Mouse (Mus musculus) midbrain, embryonic 11.5 days (tissue): Measurements from ENCODE around the gene Gclc. TPM values are rescaled to one million over a fixed set of nuclear protein-coding genes. Genes with fewer than 3 reads are reported as not detected.

Experiments used
- ATAC-seq: fragments of 200-750 bp; cut with Nextera tagmentation; 2 replicates; pipeline ENCODE4 v1.8.0; 2017; ENCODE audit warnings: moderate TSS enrichment, moderate library complexity; ENCODE audit not compliant: low FRiP score
- DNase-seq: peaks from one replicate; pipeline ENCODE4 v3.0.0; 2015; ENCODE audit warnings: low spot score; ENCODE audit errors: missing footprints
- H3K27ac ChIP-seq: fragments of 300-500 bp; sonication (generic); 2 replicates; pipeline ENCODE4 v1.5.1; 2014; ENCODE audit warnings: low read depth, low read length
- H3K27me3 ChIP-seq: fragments of 300-500 bp; sonication (generic); 2 replicates; pipeline ENCODE4 v1.6.1; 2014; ENCODE audit warnings: mild to moderate bottlenecking, low read length, moderate library complexity, mixed read lengths; ENCODE audit not compliant: control insufficient read depth, insufficient read depth
- H3K36me3 ChIP-seq: fragments of 300-500 bp; sonication (generic); 2 replicates; pipeline ENCODE4 v1.6.1; 2014; ENCODE audit warnings: mild to moderate bottlenecking, low read length, moderate library complexity, mixed read lengths; ENCODE audit not compliant: control insufficient read depth, insufficient read depth
- H3K4me1 ChIP-seq: fragments of 300-500 bp; sonication (generic); 2 replicates; pipeline ENCODE4 v1.6.1; 2014; ENCODE audit warnings: low read length; ENCODE audit not compliant: control insufficient read depth, insufficient read depth
- H3K4me2 ChIP-seq: fragments of 300-500 bp; sonication (generic); 2 replicates; pipeline ENCODE4 v1.6.1; 2014; ENCODE audit warnings: mild to moderate bottlenecking, moderate library complexity
- H3K4me3 ChIP-seq: fragments of 300-500 bp; sonication (generic); 2 replicates; pipeline ENCODE4 v1.5.1; 2014; ENCODE audit warnings: low read depth, low read length
- H3K9ac ChIP-seq: fragments of 300-500 bp; sonication (generic); 2 replicates; pipeline ENCODE4 v1.6.1; 2014; ENCODE audit warnings: low read length
- H3K9me3 ChIP-seq: fragments of 300-500 bp; sonication (generic); 2 replicates; pipeline ENCODE4 v1.6.1; 2016; ENCODE audit warnings: low read length; ENCODE audit not compliant: control insufficient read depth
- WGBS: fragments of 180-500 bp; shearing (Covaris S2); extraction: QIAGEN DNeasy Blood & Tissue Kit; methylation state at CpG from one replicate; pipeline ENCODE4 v1.1.7; 2014; 5-methylcytosine and 5-hydroxymethylcytosine counted together
- polyA plus RNA-seq: library from polyadenylated mRNA; unstranded; fragments of >200 nt; fragmentation: Nextera tagmentation; extraction: Ambion mirVana; gene quantifications from 2 replicates; pipeline ENCODE4 v1.2.1, GENCODE M21; 2014

The Gclc gene
- polyA plus RNA-seq, 1 experiment from 2014 or later = 21.0 TPM

DNA sequence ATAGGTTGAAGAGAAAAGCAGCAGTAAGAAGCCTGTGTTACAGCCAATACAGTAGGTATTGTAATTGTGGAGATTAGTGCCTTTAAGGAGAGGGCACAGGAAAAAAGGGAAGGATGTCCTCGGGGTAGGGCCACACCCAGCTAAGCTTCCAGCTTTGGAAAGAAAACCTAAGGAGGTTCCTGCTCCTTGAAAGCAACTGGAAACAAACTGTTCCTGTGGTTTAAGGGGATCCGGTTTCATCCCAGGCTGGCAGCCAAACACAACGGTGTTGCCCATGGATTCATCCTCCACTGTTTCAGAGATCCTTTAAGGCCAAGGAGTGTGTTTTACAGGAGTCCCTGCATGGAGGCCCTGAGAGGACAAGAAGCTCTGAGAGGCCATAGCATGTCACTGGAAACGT lies 66.5 kb downstream of the Gclc start:
- H3K27ac ChIP-seq = no peak overlapping the region
- no peak overlapping the region for H3K4me3 ChIP-seq
- no peaks in the 10 kb centered on the region for H3K36me3 ChIP-seq
- no peak overlapping the region for H3K4me2 ChIP-seq
- H3K4me1 ChIP-seq = no peaks in the 10 kb centered on the region
- WGBS = 78% methylated on average over 4 of the region's 4 CpGs
- H3K9ac ChIP-seq = no peak overlapping the region
- DNase-seq (no peak), ATAC-seq (no peak)
- H3K9me3 ChIP-seq = no peaks in the 10 kb centered on the region
- H3K27me3 ChIP-seq = no peaks in the 10 kb centered on the region

GRCm38 (mm10) chr9:77825380-77825961 lies 71.1 kb downstream of the Gclc start:
- Histone ChIP-seq H3K4me2 (no peak overlapping the region), H3K9ac (no peak overlapping the region), H3K27me3 (no peaks in the 10 kb centered on the region), H3K27ac (no peak overlapping the region), H3K36me3 (no peaks in the 10 kb centered on the region), H3K4me3 (no peak overlapping the region), H3K4me1 (no peaks in the 10 kb centered on the region), H3K9me3 (no peaks in the 10 kb centered on the region)
- DNase-seq = peak; percentile 84
- ATAC-seq = no peak
- 22% methylated on average over 7 of the region's 7 CpGs for WGBS

- Histone ChIP-seq H3K36me3 (no peaks in the 10 kb centered on the region), H3K9ac (no peak overlapping the region)
- WGBS = 37% methylated on average over 4 of the region's 4 CpGs
Observed at GRCm38 (mm10) chr9:77826237-77826636, 71.9 kb downstream of the Gclc start.

GRCm38 (mm10) chr9:77828531-77828965 lies 74.2 kb downstream of the Gclc start:
- no peak overlapping the region for H3K27ac ChIP-seq
- no peak overlapping the region for H3K9ac ChIP-seq
- no peaks in the 10 kb centered on the region for H3K9me3 ChIP-seq
- ATAC-seq = no peak
- no peak for DNase-seq
- no peaks in the 10 kb centered on the region for H3K36me3 ChIP-seq
- 82% methylated on average over 7 of the region's 7 CpGs for WGBS
- H3K4me1 ChIP-seq = no peaks in the 10 kb centered on the region
- no peak overlapping the region for H3K4me2 ChIP-seq
- no peak overlapping the region for H3K4me3 ChIP-seq
- H3K27me3 ChIP-seq = no peaks in the 10 kb centered on the region

More at GRCm38 (mm10) chr9:77826237-77826636, 71.9 kb downstream of the Gclc start:
- H3K4me3 ChIP-seq = no peak overlapping the region
- no peaks in the 10 kb centered on the region for H3K9me3 ChIP-seq
- no peaks in the 10 kb centered on the region for H3K4me1 ChIP-seq
- DNase-seq (no peak), ATAC-seq (no peak)
- H3K27me3 ChIP-seq = no peaks in the 10 kb centered on the region
- no peak overlapping the region for H3K4me2 ChIP-seq
- no peak overlapping the region for H3K27ac ChIP-seq

GRCm38 (mm10) chr9:77834259-77834993 lies 80.1 kb downstream of the Gclc start:
- 77% methylated on average over 9 of the region's 9 CpGs for WGBS
- no peak for DNase-seq
- H3K9me3 ChIP-seq = no peaks in the 10 kb centered on the region

GRCm38 (mm10) chr9:77835122-77835521 lies 80.8 kb downstream of the Gclc start:
- no peak overlapping the region for H3K4me2 ChIP-seq

More at GRCm38 (mm10) chr9:77834259-77834993, 80.1 kb downstream of the Gclc start:
- no peak overlapping the region for H3K27ac ChIP-seq
- no peaks in the 10 kb centered on the region for H3K27me3 ChIP-seq
- no peak for ATAC-seq
- no peak overlapping the region for H3K9ac ChIP-seq
- H3K4me3 ChIP-seq = no peak overlapping the region
- no peak overlapping the region for H3K4me2 ChIP-seq
- no peaks in the 10 kb centered on the region for H3K4me1 ChIP-seq
- no peaks in the 10 kb centered on the region for H3K36me3 ChIP-seq

DNA sequence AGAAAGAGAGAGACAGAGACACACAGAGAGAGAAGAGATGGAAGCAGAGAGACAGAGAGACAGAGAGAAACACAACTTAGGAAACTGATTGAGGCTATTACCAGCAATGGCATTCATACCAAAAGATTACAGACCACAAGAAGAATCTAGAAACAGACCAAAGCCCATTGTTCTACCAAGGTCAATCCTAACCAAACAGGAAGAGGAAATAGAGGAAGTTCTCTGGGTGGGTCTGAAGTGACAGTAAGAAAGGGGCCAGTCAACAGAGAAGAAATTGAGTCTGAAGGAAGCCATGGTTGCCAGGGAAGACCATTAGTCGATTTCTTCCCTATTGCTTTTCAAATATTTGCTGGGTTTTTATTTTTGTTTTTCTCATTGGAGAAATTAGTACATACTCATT lies 81.4 kb downstream of the Gclc start:
- ATAC-seq = no peak
- H3K4me3 ChIP-seq = no peak overlapping the region
- H3K27ac ChIP-seq = no peak overlapping the region
- WGBS = 89% methylated on average over 1 of the region's 1 CpGs
- H3K4me2 ChIP-seq = no peak overlapping the region
- H3K9me3 ChIP-seq = no peaks in the 10 kb centered on the region
- H3K9ac ChIP-seq = no peak overlapping the region
- no peaks in the 10 kb centered on the region for H3K27me3 ChIP-seq
- H3K36me3 ChIP-seq = no peaks in the 10 kb centered on the region
- no peak for DNase-seq
- H3K4me1 ChIP-seq = no peaks in the 10 kb centered on the region

More at GRCm38 (mm10) chr9:77835122-77835521, 80.8 kb downstream of the Gclc start:
- Histone ChIP-seq H3K9ac (no peak overlapping the region), H3K27ac (no peak overlapping the region), H3K27me3 (no peaks in the 10 kb centered on the region), H3K4me1 (no peaks in the 10 kb centered on the region), H3K36me3 (no peaks in the 10 kb centered on the region), H3K4me3 (no peak overlapping the region), H3K9me3 (no peaks in the 10 kb centered on the region)
- no peak for DNase-seq
- WGBS = 90% methylated on average over 6 of the region's 6 CpGs
- ATAC-seq = no peak

DNA sequence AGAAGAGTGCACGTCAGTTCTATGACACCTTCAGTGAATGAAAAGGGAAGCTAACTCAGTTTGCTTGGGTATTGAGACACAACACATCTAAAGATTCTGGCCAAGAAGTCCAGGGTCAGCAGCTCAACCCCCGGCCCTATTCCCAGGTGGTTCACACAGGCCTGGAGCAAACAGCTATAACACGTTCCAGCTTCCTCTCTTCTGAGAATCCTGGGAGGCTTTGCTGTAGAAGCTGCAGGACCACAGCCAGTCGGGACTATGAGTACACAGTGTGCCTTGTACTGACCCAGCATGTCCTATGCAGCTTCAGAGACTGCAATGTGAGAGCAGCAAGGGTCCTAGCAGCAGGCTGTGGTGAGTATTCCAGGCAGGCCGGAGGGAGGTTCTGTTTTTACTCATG lies 84.3 kb downstream of the Gclc start:
- WGBS = 80% methylated on average over 5 of the region's 5 CpGs
- no peak overlapping the region for H3K27ac ChIP-seq
- H3K4me3 ChIP-seq = no peak overlapping the region
- no peaks in the 10 kb centered on the region for H3K9me3 ChIP-seq
- DNase-seq = no peak
- H3K4me1 ChIP-seq = no peaks in the 10 kb centered on the region
- H3K36me3 ChIP-seq = no peaks in the 10 kb centered on the region
- ATAC-seq = no peak
- H3K27me3 ChIP-seq = no peaks in the 10 kb centered on the region
- H3K9ac ChIP-seq = no peak overlapping the region
- no peak overlapping the region for H3K4me2 ChIP-seq
